Mouse (Mus musculus) E14TG2a.4 (cell line): ENCODE measurements around the gene Gli3.

Source experiments
- H3K27me3 ChIP-seq: 2 replicates; pipeline ENCODE4 v1.6.1; 2014; ENCODE audit warnings: low read length, control low read depth; ENCODE audit not compliant: insufficient read depth
- H3K36me3 ChIP-seq: 2 replicates; pipeline ENCODE4 v1.6.1; 2014; ENCODE audit warnings: low read length, control low read depth; ENCODE audit not compliant: insufficient read depth
- H3K4me1 ChIP-seq: replicated peaks from 2 replicates; pipeline ENCODE4 v1.6.1; 2014; ENCODE audit warnings: low read depth, low read length, control low read depth
- H3K4me3 ChIP-seq: replicated peaks from 2 replicates; pipeline ENCODE4 v1.5.1; 2014; ENCODE audit warnings: mild to moderate bottlenecking, low read length
- H3K9me3 ChIP-seq: 2 replicates; pipeline ENCODE4 v1.6.1; 2014; ENCODE audit warnings: low read length, control low read depth
- CTCF ChIP-seq: conservative IDR thresholded peaks from 2 replicates; pipeline ENCODE4 v1.5.1; 2014; ENCODE audit warnings: low read length
- NANOG ChIP-seq: IDR thresholded peaks from 2 replicates; pipeline ENCODE4 v1.6.1; 2014; ENCODE audit warnings: borderline replicate concordance, low read length, mixed read lengths
- POU5F1 ChIP-seq: IDR thresholded peaks from 2 replicates; pipeline ENCODE4 v1.6.1; 2014; ENCODE audit warnings: low read length, borderline replicate concordance

The Gli3 gene

GRCm38 (mm10) chr13:15537206-15537605 lies 74.2 kb downstream of the Gli3 start:
- no peak for TF ChIP-seq NANOG
- no peak for TF ChIP-seq POU5F1
- TF ChIP-seq CTCF: no peak
- H3K4me3 ChIP-seq: no peak overlapping the region
- no peaks in the 10 kb centered on the region for H3K36me3 ChIP-seq
- peaks cover 7% of the 10 kb centered on the region for H3K4me1 ChIP-seq
- H3K27me3 ChIP-seq: no peaks in the 10 kb centered on the region
- H3K9me3 ChIP-seq: no peaks in the 10 kb centered on the region

- Histone ChIP-seq H3K4me3 (no peak overlapping the region), H3K27me3 (no peaks in the 10 kb centered on the region), H3K4me1 (peaks cover 11% of the 10 kb centered on the region), H3K36me3 (no peaks in the 10 kb centered on the region), H3K9me3 (no peaks in the 10 kb centered on the region)
- no peak for TF ChIP-seq POU5F1
- TF ChIP-seq NANOG: no peak
- no peak for TF ChIP-seq CTCF
These were observed 74.6 kb downstream of the Gli3 start for GRCm38 (mm10) chr13:15537611-15538010.

- H3K4me1 ChIP-seq: peaks cover 12% of the 10 kb centered on the region
- TF ChIP-seq CTCF (no peak), NANOG (no peak), POU5F1 (no peak)
- no peaks in the 10 kb centered on the region for H3K27me3 ChIP-seq
- no peak overlapping the region for H3K4me3 ChIP-seq
- no peaks in the 10 kb centered on the region for H3K36me3 ChIP-seq
- H3K9me3 ChIP-seq: no peaks in the 10 kb centered on the region
These were observed 75.4 kb downstream of the Gli3 start for GRCm38 (mm10) chr13:15538389-15538788.

GRCm38 (mm10) chr13:15542053-15542452 lies 79.0 kb downstream of the Gli3 start:
- H3K27me3 ChIP-seq: no peaks in the 10 kb centered on the region
- TF ChIP-seq NANOG: no peak
- TF ChIP-seq CTCF: no peak
- TF ChIP-seq POU5F1: no peak
- no peak overlapping the region for H3K4me3 ChIP-seq

GRCm38 (mm10) chr13:15543169-15543887 lies 80.3 kb downstream of the Gli3 start:
- no peak for TF ChIP-seq CTCF
- TF ChIP-seq NANOG: no peak
- TF ChIP-seq POU5F1: no peak

More at GRCm38 (mm10) chr13:15542053-15542452, 79.0 kb downstream of the Gli3 start:
- no peaks in the 10 kb centered on the region for H3K9me3 ChIP-seq
- peaks cover 19% of the 10 kb centered on the region for H3K4me1 ChIP-seq
- no peaks in the 10 kb centered on the region for H3K36me3 ChIP-seq

GRCm38 (mm10) chr13:15543888-15544640 lies 81.0 kb downstream of the Gli3 start:
- Histone ChIP-seq H3K36me3 (no peaks in the 10 kb centered on the region), H3K27me3 (no peaks in the 10 kb centered on the region), H3K4me3 (no peak overlapping the region), H3K4me1 (peaks cover 19% of the 10 kb centered on the region), H3K9me3 (no peaks in the 10 kb centered on the region)
- TF ChIP-seq CTCF: no peak
- TF ChIP-seq POU5F1: no peak
- TF ChIP-seq NANOG: no peak

More at GRCm38 (mm10) chr13:15543169-15543887, 80.3 kb downstream of the Gli3 start:
- H3K4me3 ChIP-seq: no peak overlapping the region
- peaks cover 19% of the 10 kb centered on the region for H3K4me1 ChIP-seq
- H3K27me3 ChIP-seq: no peaks in the 10 kb centered on the region
- no peaks in the 10 kb centered on the region for H3K36me3 ChIP-seq
- no peaks in the 10 kb centered on the region for H3K9me3 ChIP-seq

- Histone ChIP-seq H3K27me3 (no peaks in the 10 kb centered on the region), H3K4me1 (peaks cover 19% of the 10 kb centered on the region), H3K36me3 (no peaks in the 10 kb centered on the region), H3K9me3 (no peaks in the 10 kb centered on the region), H3K4me3 (no peak overlapping the region)
- TF ChIP-seq NANOG: no peak
- no peak for TF ChIP-seq POU5F1
- TF ChIP-seq CTCF: no peak
These were observed 82.4 kb downstream of the Gli3 start for GRCm38 (mm10) chr13:15545346-15545896.

GRCm38 (mm10) chr13:15546258-15546657 lies 83.2 kb downstream of the Gli3 start:
- no peaks in the 10 kb centered on the region for H3K36me3 ChIP-seq
- H3K4me1 ChIP-seq: peaks cover 19% of the 10 kb centered on the region
- H3K4me3 ChIP-seq: no peak overlapping the region
- no peaks in the 10 kb centered on the region for H3K9me3 ChIP-seq
- TF ChIP-seq NANOG: no peak
- no peak for TF ChIP-seq POU5F1
- no peak for TF ChIP-seq CTCF
- no peaks in the 10 kb centered on the region for H3K27me3 ChIP-seq
